Mouse (Mus musculus) heart, postnatal 0 days (tissue): ENCODE results near the gene Maip1.

Experiments
- CTCF ChIP-seq: IDR thresholded peaks from 2 replicates; pipeline ENCODE4 v1.5.1; 2016; ENCODE audit warnings: antibody characterized with exemption, control low read depth, low read depth
- EP300 ChIP-seq: IDR thresholded peaks from 2 replicates; pipeline ENCODE4 v1.6.1; 2016; ENCODE audit warnings: antibody characterized with exemption, low read depth

DNA sequence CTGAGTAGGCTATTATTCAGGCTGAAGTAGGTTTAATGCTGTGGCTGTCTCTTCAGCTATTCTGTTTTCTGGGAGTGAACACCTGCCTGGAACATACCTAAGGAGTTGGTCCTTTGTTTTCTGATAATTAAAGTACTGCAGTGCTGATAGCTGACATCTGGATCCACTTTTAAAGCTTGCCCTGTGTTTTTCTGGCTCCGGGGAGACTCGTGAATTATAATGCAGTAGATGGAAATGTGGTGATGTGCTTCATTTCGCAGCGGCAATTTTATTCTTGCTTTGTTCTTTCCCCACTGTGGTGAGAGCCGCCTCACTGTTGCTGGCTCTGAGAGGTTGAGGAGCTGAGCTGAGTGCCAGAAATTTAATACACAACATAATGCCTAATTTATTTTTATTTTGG, 47.6 kb upstream of the Maip1 start:
- TF ChIP-seq CTCF: no peak
- no peak for TF ChIP-seq EP300
